Mouse (Mus musculus) left cerebral cortex, adult 18-20 months (tissue): ENCODE measurements around the gene Smurf2. TPM values are rescaled to one million over a fixed set of nuclear protein-coding genes. Genes with fewer than 3 reads are reported as not detected.
"Not testable (repeated sequence)": the region's sequence is repeated elsewhere in the genome, so short reads cannot be mapped to it uniquely, and the experiment has no call there.

ENCODE experiments used
- DNase-seq, 2 experiments: peaks; one replicate each; pipeline ENCODE4 v3.0.0; 2021 to 2022; ENCODE audit warnings: low spot score in 2 of 2, mixed read lengths in 1 of 2
- total RNA-seq, 2 experiments: library from RNA; stranded (reverse); gene quantifications; 2 replicates each; pipeline ENCODE4 v1.2.3; 2021

Smurf2 gene
- total RNA-seq, 2 experiments from 2014 or later, result 25.1 to 27.1 TPM

GRCm38 (mm10) chr11:106815331-106815730 lies 105.2 kb downstream of the Smurf2 start:
- DNase-seq, result no peak

- peak in 1 of 2 experiments; percentile 16 for DNase-seq
Measured at GRCm38 (mm10) chr11:106814601-106815320, 105.8 kb downstream of the Smurf2 start.

DNA sequence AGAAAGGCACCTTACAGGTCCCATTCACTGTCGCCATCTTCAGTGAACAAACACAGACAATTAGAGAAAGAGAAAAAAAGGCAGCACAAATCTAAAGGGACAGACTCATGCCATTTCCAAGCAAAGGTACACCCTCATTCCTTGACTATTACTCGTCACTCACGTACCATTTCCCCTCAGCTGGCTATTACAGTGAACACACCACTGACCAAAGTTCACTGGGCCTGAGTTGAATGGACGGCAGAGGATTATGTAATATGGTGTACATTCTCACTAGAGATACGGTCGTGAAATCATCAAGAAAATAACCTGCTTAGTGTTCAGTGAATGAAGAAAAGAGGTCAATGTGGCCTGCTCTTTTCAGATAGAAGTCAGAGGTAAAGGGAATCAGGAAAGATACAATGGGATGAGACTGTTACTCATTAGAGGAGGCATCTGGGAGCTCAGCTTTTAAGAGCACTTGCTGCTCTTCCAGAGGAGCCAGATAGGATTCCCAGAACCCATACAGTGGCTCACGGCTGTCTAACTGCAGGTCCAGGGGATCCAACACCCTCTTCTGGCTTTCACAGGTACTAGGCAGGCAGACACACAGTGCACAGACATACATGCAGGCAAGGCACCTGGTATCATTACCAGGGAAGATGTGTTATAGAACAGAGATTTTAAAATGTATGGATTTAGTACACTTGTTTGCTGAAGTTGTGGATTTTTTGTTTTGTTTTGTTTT lies 107.9 kb downstream of the Smurf2 start:
- DNase-seq, result no peak

GRCm38 (mm10) chr11:106807442-106807841 lies 113.1 kb downstream of the Smurf2 start:
- not testable (repeated sequence) for DNase-seq

DNA sequence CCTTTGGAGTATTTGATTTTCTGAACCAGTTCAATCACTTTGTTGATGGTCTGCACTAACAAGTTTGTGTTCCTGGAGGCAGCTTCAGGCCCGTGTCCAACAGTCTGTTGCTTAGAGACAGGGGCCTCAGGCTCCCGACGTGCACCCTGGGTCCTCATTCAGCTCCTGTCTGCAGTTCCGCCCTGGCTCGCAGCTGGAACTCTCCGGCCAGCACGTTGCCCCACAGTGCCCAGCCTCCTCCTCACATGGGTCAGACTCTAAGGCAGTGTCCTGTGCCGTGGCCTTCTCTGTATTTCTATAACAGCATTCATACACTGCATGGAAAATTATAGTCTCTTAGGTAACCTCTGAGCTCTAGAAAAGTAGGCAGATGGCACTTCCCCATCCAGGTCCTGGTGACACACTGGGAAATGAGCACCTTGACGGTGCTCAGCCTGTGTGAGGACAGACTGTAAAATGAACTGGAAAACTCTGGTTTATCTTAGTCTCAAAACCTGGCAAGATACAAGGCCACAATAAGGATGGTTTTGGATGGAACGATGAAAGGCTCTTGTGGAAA lies 118.4 kb downstream of the Smurf2 start:
- DNase-seq, result no peak

DNA sequence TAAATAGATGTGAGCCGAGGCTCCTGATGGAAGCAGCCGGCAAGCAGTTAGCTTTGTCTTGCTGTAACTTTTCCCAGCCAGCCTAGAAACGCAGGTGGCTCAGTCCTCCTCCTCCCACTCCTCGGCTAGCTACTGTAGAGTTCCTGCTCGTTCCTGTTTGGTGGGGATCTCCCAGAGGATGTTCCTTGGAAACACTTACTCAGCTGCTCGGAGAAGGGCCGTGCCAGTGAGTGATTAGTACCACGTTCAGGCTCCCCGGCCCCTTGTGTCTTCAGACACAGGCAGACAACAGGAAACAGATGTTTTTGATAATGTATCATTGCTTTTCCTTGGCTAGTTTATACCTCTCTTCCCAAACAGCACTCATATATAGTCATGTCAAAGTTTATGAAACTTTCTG lies 124.8 kb downstream of the Smurf2 start:
- DNase-seq, result no peak

DNA sequence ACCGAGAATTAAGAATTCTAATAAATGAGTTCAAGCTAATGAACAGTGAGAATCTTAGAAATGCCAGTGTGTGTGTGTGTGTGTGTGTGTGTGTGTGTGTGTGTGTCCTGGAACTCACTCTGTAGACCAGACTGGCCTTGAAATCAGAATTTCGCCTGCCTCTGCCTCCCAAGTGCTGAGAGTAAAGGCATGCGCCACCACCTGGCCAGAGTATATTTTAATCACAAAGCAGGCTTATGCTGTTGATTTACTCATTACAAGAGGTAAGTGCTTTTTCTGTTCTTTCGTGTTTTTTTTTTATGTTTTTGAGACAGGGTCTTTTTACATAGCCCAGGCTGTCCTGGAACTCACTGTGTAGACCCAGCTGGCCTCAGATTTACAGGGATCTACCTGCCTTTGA lies 126.7 kb downstream of the Smurf2 start:
- DNase-seq, result no peak

DNA sequence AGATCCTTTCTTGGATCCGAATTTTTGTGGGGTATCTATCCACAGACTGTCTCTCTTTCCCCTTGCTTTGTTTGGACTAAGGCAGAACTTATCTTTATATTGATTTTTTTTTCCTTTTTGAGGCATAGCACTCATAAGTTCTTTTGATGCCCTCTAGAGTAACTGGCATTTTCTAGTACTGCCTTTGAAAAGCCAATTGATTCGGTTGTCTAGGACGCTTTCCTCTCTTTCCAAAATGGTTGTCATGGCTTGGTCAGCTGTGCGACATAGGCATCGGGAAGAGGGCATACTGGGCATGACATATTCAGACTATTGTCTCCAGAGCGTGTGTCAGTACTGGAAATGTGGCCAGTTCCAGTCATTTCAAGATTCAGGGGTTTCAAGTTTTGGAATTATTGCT lies 130.9 kb downstream of the Smurf2 start:
- no peak for DNase-seq

DNA sequence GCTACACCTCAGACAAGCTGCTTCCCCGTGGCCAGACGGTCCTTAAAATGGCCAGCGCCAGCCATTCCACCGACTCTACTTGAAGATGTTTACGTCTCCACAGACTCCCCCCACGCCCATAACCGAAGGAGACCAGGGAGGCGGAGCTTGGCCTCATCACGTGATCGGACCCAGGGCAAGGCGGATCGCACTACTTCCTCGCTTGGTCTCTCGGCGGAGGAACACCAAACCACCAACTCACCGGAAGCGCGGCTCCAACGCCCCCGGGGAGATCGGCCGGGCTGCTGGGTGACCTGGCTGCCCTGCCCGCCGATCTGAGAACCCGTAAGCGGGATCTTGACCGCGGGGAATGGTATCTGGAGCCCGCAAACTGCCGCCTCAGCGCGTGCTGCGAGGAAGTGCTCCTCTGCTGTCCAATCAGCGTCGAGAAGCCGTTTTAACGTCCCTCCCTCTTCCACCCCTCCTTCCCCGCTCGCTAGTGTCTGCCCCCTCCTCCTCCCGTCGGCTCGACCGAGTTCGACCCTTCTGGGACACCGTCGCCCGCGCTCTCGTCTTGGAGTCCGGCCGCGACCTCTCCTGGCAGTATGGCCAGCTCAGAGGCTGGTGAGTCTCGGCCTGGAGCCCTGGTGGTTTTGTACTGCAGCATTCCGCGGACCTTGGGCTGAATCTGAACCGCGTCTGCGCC lies 131.6 kb downstream of the Smurf2 start, which contains the start of the genes Ddx5 and Cep95:
Gene Ddx5, minus strand, starts transcription at position 411 of the 685 bp plus-strand sequence.
Gene Cep95, plus strand, starts transcription at position 478 of the 685 bp plus-strand sequence.
- DNase-seq, result peak; percentile 90 to 95

GRCm38 (mm10) chr11:106788026-106788774 lies 132.3 kb downstream of the Smurf2 start:
- peak; percentile 98 for DNase-seq

- peak; percentile 87 to 88 for DNase-seq
Measured at GRCm38 (mm10) chr11:106787131-106788025, 133.1 kb downstream of the Smurf2 start.

- DNase-seq, result no peak
Measured at GRCm38 (mm10) chr11:106785043-106785442, 135.5 kb downstream of the Smurf2 start.

GRCm38 (mm10) chr11:106784476-106784875 lies 136.0 kb downstream of the Smurf2 start:
- no peak for DNase-seq

DNA sequence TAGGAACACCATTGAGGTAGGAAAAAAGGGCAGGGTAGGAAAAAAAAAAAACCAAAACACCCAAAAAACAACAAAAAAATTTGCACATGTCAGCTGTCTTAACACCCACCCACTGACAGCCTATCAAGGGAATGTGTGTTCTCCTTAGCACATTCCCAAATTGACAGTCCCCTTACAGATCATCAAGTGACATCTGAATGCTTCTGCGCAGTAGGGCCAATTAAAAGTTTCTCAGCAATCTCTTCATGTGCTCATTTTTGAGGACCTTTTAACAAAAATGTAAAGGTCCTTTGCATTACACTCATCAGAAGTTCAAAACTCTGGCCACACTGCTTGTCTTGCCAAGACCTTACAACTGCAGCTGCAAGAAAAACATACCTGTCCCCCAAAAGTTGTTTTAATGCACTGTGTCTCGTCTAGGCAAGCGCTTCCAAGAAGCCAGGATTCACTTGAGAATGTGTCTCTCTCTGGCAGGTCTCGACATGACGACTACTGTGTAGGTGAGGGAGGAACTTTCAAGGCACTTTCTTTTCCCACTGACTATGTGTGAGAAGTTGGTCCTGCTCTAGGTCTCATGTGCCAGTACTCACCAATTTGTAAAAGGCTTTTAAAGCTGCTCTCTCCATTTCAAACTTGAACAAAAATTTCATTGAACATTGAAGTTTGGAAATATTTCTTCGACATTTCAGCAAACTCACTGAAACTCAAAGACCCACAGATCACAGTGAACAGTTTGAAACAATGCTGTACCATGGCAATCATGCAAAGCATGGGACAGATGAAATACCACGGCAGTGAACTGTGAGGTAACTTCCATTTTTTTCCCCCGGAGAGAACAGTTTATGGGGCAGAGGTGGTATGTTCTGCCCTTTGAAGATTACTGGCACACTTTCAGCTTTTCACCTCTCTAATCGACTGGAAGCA lies 137.4 kb downstream of the Smurf2 start:
- DNase-seq, result no peak

DNA sequence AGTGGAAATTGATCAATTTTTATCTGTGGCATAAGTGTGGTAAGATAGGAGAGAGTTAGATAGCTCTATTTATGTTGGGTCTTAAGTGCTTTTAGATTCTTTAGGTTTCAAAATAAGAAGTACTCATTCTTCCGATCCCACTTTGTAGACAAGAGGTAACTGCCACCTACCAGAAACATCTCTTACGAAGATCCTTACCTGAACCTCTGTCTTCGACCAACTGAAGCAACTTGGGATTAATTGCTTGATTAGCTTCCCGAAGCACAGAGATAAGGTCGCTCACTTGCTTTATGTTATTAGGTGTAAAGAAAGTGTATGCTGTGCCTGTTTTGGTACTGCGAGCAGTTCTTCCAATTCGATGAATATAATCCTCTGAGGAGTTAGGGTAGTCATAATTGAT lies 138.2 kb downstream of the Smurf2 start:
- not testable (repeated sequence) for DNase-seq

DNA sequence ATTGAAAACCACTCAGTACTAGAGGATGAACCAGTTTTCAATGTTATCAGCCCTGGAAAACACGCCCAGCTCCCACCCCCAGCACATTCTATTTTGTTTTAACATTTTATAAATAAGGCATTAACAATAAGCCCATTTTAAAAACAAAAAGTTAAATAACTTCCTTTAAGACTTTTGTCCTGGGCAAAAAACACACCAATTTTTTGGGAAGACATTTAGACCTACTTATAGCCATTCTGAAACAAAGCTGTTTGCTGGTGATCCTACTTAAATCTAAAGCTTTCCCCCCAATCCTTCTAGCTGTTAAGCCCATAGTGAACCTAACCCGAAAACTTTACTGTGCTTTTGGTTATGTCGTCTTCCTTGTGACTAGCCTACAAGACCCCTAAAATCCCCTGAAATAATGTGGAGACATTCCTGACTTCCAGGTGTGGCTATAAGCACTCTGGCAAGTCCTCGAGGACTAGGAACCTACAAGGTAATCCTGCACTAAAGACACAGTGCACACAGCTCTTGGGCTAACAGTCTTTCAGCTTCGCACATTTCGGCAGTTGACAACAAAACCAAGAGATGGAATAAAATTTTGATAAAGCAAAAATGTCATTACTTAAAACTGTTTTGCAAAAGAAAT lies 139.8 kb downstream of the Smurf2 start:
- no peak for DNase-seq

- DNase-seq, result no peak
Measured at GRCm38 (mm10) chr11:106780089-106780425, 140.5 kb downstream of the Smurf2 start.

DNA sequence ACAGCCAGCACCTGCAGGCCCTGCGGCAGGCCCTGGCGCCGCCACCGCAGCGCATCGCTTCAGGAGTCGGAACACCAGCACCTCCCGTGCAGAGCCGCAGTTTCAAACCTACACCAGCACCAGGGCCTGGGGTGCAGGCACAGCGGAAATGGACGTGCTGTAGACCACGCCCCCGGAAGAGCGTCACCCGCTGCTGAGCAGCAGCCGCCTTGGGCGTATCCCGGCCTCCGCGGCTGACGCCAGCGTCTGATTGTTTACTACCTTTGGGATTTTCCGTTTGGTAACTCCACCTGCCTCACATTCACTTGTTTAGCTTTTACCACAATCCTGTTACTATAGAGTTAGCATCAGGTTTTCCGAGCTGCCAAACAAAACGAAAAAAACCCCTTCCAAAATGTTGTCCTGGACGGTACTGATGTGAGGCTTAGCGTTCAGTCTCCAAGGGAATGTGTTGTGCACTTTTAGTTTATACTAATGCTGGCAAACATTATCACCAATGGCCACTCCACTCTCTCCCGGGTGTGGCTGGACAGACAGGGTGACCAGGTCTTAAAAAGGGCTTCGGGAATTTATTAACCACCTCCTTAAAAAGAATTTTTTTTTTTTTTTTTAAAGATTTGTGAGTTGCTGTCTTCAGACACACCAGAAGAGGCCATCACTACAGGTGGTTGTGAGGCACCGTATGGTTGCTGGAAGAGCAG lies 141.0 kb downstream of the Smurf2 start, which contains the start of gene Polg2:
Gene Polg2, minus strand, starts transcription at position 150 of the 701 bp plus-strand sequence.
- peak; percentile 85 to 93 for DNase-seq
